Mouse (Mus musculus): Measurements from ENCODE around the gene Acot1. TPM values are rescaled to one million over a fixed set of nuclear protein-coding genes. Genes with fewer than 3 reads are reported as not detected.

Gene Acot1
- total and polyA plus RNA-seq, 3 experiments: 0.42 TPM; not detected in 2

DNA sequence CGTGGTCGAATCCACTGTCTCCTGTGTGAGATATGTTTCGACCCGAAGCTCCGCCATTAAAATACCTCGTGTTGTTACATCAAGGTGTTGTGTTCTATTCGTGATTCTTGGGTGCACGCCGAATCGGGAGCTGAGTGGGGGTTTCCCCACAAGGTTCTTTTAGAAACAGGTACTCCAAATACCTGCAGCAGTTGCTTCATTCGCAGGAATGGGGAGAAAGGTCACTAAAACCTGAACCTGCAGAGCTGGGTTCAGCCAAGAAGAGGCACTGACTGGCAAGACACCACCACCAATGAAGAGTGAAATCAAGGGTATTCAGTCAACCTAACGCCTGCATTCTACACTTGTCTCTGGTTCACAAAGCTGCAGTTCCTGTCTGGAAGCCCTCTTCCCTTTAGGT, 1.0 kb upstream of the Acot1 start:
- dilution Hi-C loops (cut with MboI; ENCODE audit: extremely low pct_ligation_motif_present, extremely low pct_unique_long_range_greater_than_20kb, low sequenced_read_pairs): no loop called here
- no peak overlapping the region for H3K9ac ChIP-seq (ENCODE audit: insufficient read depth, low read depth)

DNA sequence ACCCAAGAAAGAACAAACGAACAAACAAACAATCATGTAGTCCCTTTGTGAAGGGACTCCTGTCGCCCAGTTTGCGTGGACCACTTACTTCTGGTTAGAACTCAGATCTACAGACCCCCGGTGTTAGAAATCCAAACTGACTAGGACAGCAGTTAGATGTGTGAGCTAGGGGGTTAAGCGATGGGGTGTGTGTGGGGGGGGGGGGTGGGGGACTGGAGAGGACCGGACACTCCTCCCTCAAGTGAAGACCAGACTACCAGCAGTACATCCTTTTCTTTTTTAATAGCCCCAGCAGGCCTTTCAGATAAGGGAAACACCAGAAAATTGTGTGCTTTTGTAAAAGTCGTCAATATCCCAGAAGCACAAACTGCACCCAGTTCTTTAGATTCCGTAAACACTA, 561 bp upstream of the Acot1 start:
- H3K4me3 ChIP-seq (replicated peaks in 1 of 3; ENCODE audit: low read depth in 2 of 3, low read length in 2 of 3, poor library complexity in 1 of 3): no peak overlapping the region
- H3K4me2 ChIP-seq (ENCODE audit: insufficient read depth, low read depth, poor library complexity, severe bottlenecking): no peak overlapping the region
- in situ Hi-C loops (cut with MboI; ENCODE audit: low pct_ligation_motif_present, low pct_unique_long_range_greater_than_20kb, low sequenced_read_pairs): no loop called here

More for the DNA sequence above, 1.0 kb upstream of the Acot1 start:
- Histone ChIP-seq H3K9me3 (replicated peaks; ENCODE audit: low read length) (no peaks in the 10 kb centered on the region), H3K27me3 (replicated peaks) (no peaks in the 10 kb centered on the region), H3K4me3 (replicated peaks in 1 of 3; ENCODE audit: low read depth in 2 of 3, low read length in 2 of 3, poor library complexity in 1 of 3) (no peak overlapping the region), H3K4me1 (ENCODE audit: control insufficient read depth in 1 of 2, insufficient read depth in 2 of 2) (peaks cover 3 to 8% of the 10 kb centered on the region in 2 experiments; a peak in 3 of 4 replicates), H3K27ac (ENCODE audit: insufficient read depth, low read depth) (no peak overlapping the region), H3K4me2 (ENCODE audit: insufficient read depth, low read depth, poor library complexity, severe bottlenecking) (no peak overlapping the region), H3K36me3 (replicated peaks in 1 of 2; ENCODE audit: control insufficient read depth in 1 of 2, insufficient read depth in 1 of 2, low read length in 1 of 2) (no peaks in the 10 kb centered on the region), H3K79me2 (replicated peaks; ENCODE audit: control insufficient read depth, extremely low read depth, insufficient read depth, poor library complexity, severe bottlenecking) (no peaks in the 10 kb centered on the region)
- in situ Hi-C loops (cut with MboI; ENCODE audit: low pct_ligation_motif_present, low pct_unique_long_range_greater_than_20kb, low sequenced_read_pairs): no loop called here
- TF ChIP-seq MAFK (IDR thresholded peaks at IDR 0.05; ENCODE audit: insufficient replicate concordance, low read length) (no peak), MAZ (IDR thresholded peaks at IDR 0.05; ENCODE audit: low read depth, low read length) (no peak), POLR2AphosphoS2 (IDR thresholded peaks at IDR 0.05; ENCODE audit: low read depth, low read length) (no peak), CHD2 (IDR thresholded peaks at IDR 0.05; ENCODE audit: low read length) (no peak), JUN (IDR thresholded peaks at IDR 0.05; ENCODE audit: insufficient read depth, low read depth, low read length) (no peak), ZKSCAN1 (IDR thresholded peaks at IDR 0.05; ENCODE audit: borderline replicate concordance, low read depth, low read length) (no peak), MXI1 (IDR thresholded peaks at IDR 0.05; ENCODE audit: low read depth, low read length) (no peak), E2F4 (IDR thresholded peaks at IDR 0.05; ENCODE audit: insufficient replicate concordance, low read depth, low read length) (no peak)
- no peak for DNase-seq (ENCODE audit: extremely low read depth)

DNA sequence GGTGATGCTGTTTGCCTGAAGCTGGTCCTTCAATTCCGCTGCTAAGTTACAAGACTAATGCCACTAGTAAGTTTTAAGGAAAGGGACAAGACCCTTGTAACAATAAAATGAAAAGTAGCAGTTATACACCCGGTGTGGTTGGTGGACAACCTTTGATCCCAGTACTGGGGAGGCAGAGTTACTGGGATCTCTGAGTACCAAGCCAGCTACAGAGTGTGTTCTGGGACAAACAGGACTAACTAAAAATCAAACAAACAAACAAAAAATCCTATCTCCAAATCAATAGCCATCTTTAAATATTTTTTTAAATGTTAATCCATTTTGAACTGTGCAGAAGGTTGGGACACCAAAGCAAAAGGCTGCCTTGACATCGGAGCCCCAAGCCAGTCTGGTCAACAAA, 911 bp downstream of the Acot1 start:
- Histone ChIP-seq H3K36me3 (replicated peaks in 1 of 2; ENCODE audit: control insufficient read depth in 1 of 2, insufficient read depth in 1 of 2, low read length in 1 of 2) (no peaks in the 10 kb centered on the region), H3K4me1 (ENCODE audit: control insufficient read depth in 1 of 2, insufficient read depth in 2 of 2) (peaks cover 2 to 3% of the 10 kb centered on the region in 2 experiments; a peak in 2 of 4 replicates), H3K27me3 (replicated peaks) (no peaks in the 10 kb centered on the region), H3K9me3 (replicated peaks; ENCODE audit: low read length) (no peaks in the 10 kb centered on the region), H3K4me2 (ENCODE audit: insufficient read depth, low read depth, poor library complexity, severe bottlenecking) (no peak overlapping the region), H3K27ac (ENCODE audit: insufficient read depth, low read depth) (no peak overlapping the region), H3K4me3 (replicated peaks in 1 of 3; ENCODE audit: low read depth in 2 of 3, low read length in 2 of 3, poor library complexity in 1 of 3) (no peak overlapping the region), H3K9ac (ENCODE audit: insufficient read depth, low read depth) (no peak overlapping the region), H3K79me2 (replicated peaks; ENCODE audit: control insufficient read depth, extremely low read depth, insufficient read depth, poor library complexity, severe bottlenecking) (no peaks in the 10 kb centered on the region)
- dilution Hi-C loops (cut with MboI; ENCODE audit: extremely low pct_ligation_motif_present, extremely low pct_unique_long_range_greater_than_20kb, low sequenced_read_pairs) (no loop called here), in situ Hi-C loops (cut with MboI; ENCODE audit: low pct_ligation_motif_present, low pct_unique_long_range_greater_than_20kb, low sequenced_read_pairs) (no loop called here)
- DNase-seq (ENCODE audit: extremely low read depth): no peak
- TF ChIP-seq RCOR1 (conservative IDR thresholded peaks at IDR 0.05; ENCODE audit: low read depth, low read length) (no peak), ZC3H11A (IDR thresholded peaks at IDR 0.05; ENCODE audit: low read depth, low read length) (no peak)

More for the DNA sequence above, 561 bp upstream of the Acot1 start:
- Histone ChIP-seq H3K27ac (ENCODE audit: insufficient read depth, low read depth) (no peak overlapping the region), H3K36me3 (replicated peaks in 1 of 2; ENCODE audit: control insufficient read depth in 1 of 2, insufficient read depth in 1 of 2, low read length in 1 of 2) (no peaks in the 10 kb centered on the region), H3K9ac (ENCODE audit: insufficient read depth, low read depth) (no peak overlapping the region), H3K9me3 (replicated peaks; ENCODE audit: low read length) (no peaks in the 10 kb centered on the region), H3K27me3 (replicated peaks) (no peaks in the 10 kb centered on the region), H3K79me2 (replicated peaks; ENCODE audit: control insufficient read depth, extremely low read depth, insufficient read depth, poor library complexity, severe bottlenecking) (no peaks in the 10 kb centered on the region), H3K4me1 (ENCODE audit: control insufficient read depth in 1 of 2, insufficient read depth in 2 of 2) (peaks cover 3 to 5% of the 10 kb centered on the region in 2 experiments; a peak in 3 of 4 replicates)
- dilution Hi-C loops (cut with MboI; ENCODE audit: extremely low pct_ligation_motif_present, extremely low pct_unique_long_range_greater_than_20kb, low sequenced_read_pairs): no loop called here
- no peak for TF ChIP-seq GABPA (IDR thresholded peaks at IDR 0.05; ENCODE audit: insufficient replicate concordance, low read depth, low read length)
- TF ChIP-seq RAD21 (IDR thresholded peaks at IDR 0.05; ENCODE audit: low read depth, low read length): no peak
- TF ChIP-seq HCFC1 (IDR thresholded peaks at IDR 0.05; ENCODE audit: low read depth, low read length): no peak
- no peak for TF ChIP-seq ZC3H11A (IDR thresholded peaks at IDR 0.05; ENCODE audit: low read depth, low read length)
- no peak for DNase-seq (ENCODE audit: extremely low read depth)

All from CH12.LX (cell line).